ENCODE assay signal across 20 mouse cellular contexts in genomic region chr11:79176687-79177086, GRCm38 (mm10). TPM values are rescaled to one million over a fixed set of nuclear protein-coding genes. Genes with fewer than 3 reads are reported as not detected.
A peak's percentile ranks its signal among the peaks of the same experiment; 100 is the strongest.
DNase-seq lines count a peak whose midpoint lies in the region; ATAC-seq and TF ChIP-seq lines count a peak whose summit lies in the region.
"Had no signal": no experiment of that assay in that cellular context is flagged by ENCODE, and none has a peak within 500 bp of the region (broad histone marks: within the 10 kb centered on the region; RNA-seq: fewer than 3 reads in every experiment).

No protein-coding gene starts in this region.

- H3K27me3 ChIP-seq in liver, embryonic 14.5 days (ENCODE audit: control insufficient read depth, insufficient read depth, low read length) = no peaks in the 10 kb centered on the region
- no peaks in the 10 kb centered on the region for H3K27me3 ChIP-seq in liver, postnatal 0 days (ENCODE audit: insufficient read depth, low read length)
- no peaks in the 10 kb centered on the region for H3K27me3 ChIP-seq in stomach, postnatal 0 days (ENCODE audit: control insufficient read depth, insufficient read depth, low read length)
- H3K27me3 ChIP-seq: embryonic facial prominence, embryonic 13.5 days; hindbrain, embryonic 15.5 days had no signal

- TF ChIP-seq EP300 in liver, embryonic 14.5 days (IDR thresholded peaks at IDR 0.05; ENCODE audit: low read depth) = no peak
- no peak for TF ChIP-seq EP300 in liver, postnatal 0 days (IDR thresholded peaks at IDR 0.05; ENCODE audit: low read depth)
- TF ChIP-seq EP300 in stomach, postnatal 0 days (optimal IDR thresholded peaks at IDR 0.05) = no peak

- no peak overlapping the region for H3K9ac ChIP-seq in liver, embryonic 14.5 days (replicated peaks)
- H3K9ac ChIP-seq in liver, postnatal 0 days (replicated peaks) = no peak overlapping the region
- H3K9ac ChIP-seq in stomach, postnatal 0 days (ENCODE audit: low read length) = no peak overlapping the region
- H3K9ac ChIP-seq: embryonic facial prominence, embryonic 13.5 days; forebrain, postnatal 0 days; hindbrain, embryonic 15.5 days; lung, embryonic 14.5 days had no signal

- 69% methylated on average over 3 of the region's 3 CpGs for WGBS in liver, embryonic 14.5 days (ENCODE audit: insufficient replicate concordance)
- WGBS in liver, postnatal 0 days (ENCODE audit: insufficient replicate concordance) = 79% methylated on average over 3 of the region's 3 CpGs
- 70% methylated on average over 3 of the region's 3 CpGs for WGBS in stomach, postnatal 0 days

- no peaks in the 10 kb centered on the region for H3K4me1 ChIP-seq in liver, embryonic 14.5 days (replicated peaks; ENCODE audit: control insufficient read depth in 2 of 2, insufficient read depth in 2 of 2, low read length in 1 of 2)
- no peaks in the 10 kb centered on the region for H3K4me1 ChIP-seq in liver, postnatal 0 days (ENCODE audit: insufficient read depth)
- H3K4me1 ChIP-seq in stomach, postnatal 0 days (replicated peaks; ENCODE audit: control insufficient read depth, insufficient read depth) = no peaks in the 10 kb centered on the region
- H3K4me1 ChIP-seq: embryonic facial prominence, embryonic 13.5 days; hindbrain, embryonic 15.5 days had no signal

- H3K4me3 ChIP-seq in gastrocnemius, adult 2 months = no peak overlapping the region
- H3K4me3 ChIP-seq in liver, embryonic 14.5 days (ENCODE audit: insufficient read depth in 1 of 2, low read depth in 2 of 2, low read length in 2 of 2) = no peak overlapping the region
- H3K4me3 ChIP-seq in liver, postnatal 0 days (ENCODE audit: low read depth, low read length) = no peak overlapping the region
- no peak overlapping the region for H3K4me3 ChIP-seq in stomach, postnatal 0 days (ENCODE audit: low read depth, low read length)
- H3K4me3 ChIP-seq: embryonic facial prominence, embryonic 13.5 days; hindbrain, embryonic 15.5 days; megakaryocyte, embryonic 14.5 days had no signal

- TF ChIP-seq CTCF in gastrocnemius, adult 2 months (IDR thresholded peaks at IDR 0.05) = peak; percentile 14; the same call in 1 of the 2 replicates
- 0 out of 2 replicates have a peak, but pooled peaks have one; percentile 16 for TF ChIP-seq CTCF in liver, embryonic 14.5 days (IDR thresholded peaks at IDR 0.05; ENCODE audit: low read depth)
- no peak for TF ChIP-seq CTCF in liver, postnatal 0 days (IDR thresholded peaks at IDR 0.05; ENCODE audit: low read depth)
- peak; percentile 26; the same call in 1 of the 2 replicates for TF ChIP-seq CTCF in stomach, postnatal 0 days (IDR thresholded peaks at IDR 0.05; ENCODE audit: low read depth)

- H3K4me2 ChIP-seq in liver, embryonic 14.5 days (ENCODE audit: low read depth) = no peak overlapping the region
- H3K4me2 ChIP-seq in liver, postnatal 0 days (ENCODE audit: low read depth, low read length) = no peak overlapping the region
- H3K4me2 ChIP-seq in stomach, postnatal 0 days (replicated peaks; ENCODE audit: low read depth) = no peak overlapping the region
- H3K4me2 ChIP-seq: embryonic facial prominence, embryonic 13.5 days; hindbrain, embryonic 15.5 days; lung, embryonic 14.5 days had no signal

- no peak for DNase-seq in gastrocnemius, adult 2 months
- no peak for DNase-seq in gastrocnemius, adult 8-10 months (ENCODE audit: low spot score in 2 of 2)
- DNase-seq in liver, embryonic 14.5 days (ENCODE audit: low read depth in 3 of 3, low spot score in 3 of 3) = no peak
- DNase-seq in liver, postnatal 0 days = no peak
- peak; percentile 69 for DNase-seq in adrenal gland, adult 2 months
- DNase-seq in stomach, postnatal 0 days (ENCODE audit: low spot score) = no peak
- DNase-seq: cerebellum, adult 9-10 months; forebrain, postnatal 0 days; gastrocnemius, postnatal 10 days; heart, postnatal 14 days; kidney, adult 2 months; kidney, postnatal 4 days; liver; lung, embryonic 14.5 days; spleen, adult 18-20 months had no signal

- no peaks in the 10 kb centered on the region for H3K36me3 ChIP-seq in liver, embryonic 14.5 days (replicated peaks; ENCODE audit: control insufficient read depth, insufficient read depth, low read depth)
- no peaks in the 10 kb centered on the region for H3K36me3 ChIP-seq in liver, postnatal 0 days (replicated peaks; ENCODE audit: insufficient read depth, low read length)
- no peaks in the 10 kb centered on the region for H3K36me3 ChIP-seq in stomach, postnatal 0 days (ENCODE audit: control insufficient read depth, insufficient read depth, low read length)
- H3K36me3 ChIP-seq: embryonic facial prominence, embryonic 13.5 days; hindbrain, embryonic 15.5 days had no signal

- intact Hi-C loops in gastrocnemius, adult 2 months (cut with DNase I) = no loop called here

- H3K27ac ChIP-seq in gastrocnemius, adult 2 months = no peak overlapping the region
- H3K27ac ChIP-seq in liver, embryonic 14.5 days = no peak overlapping the region
- no peak overlapping the region for H3K27ac ChIP-seq in liver, postnatal 0 days (ENCODE audit: low read depth)
- no peak overlapping the region for H3K27ac ChIP-seq in stomach, postnatal 0 days (replicated peaks)
- H3K27ac ChIP-seq: embryonic facial prominence, embryonic 13.5 days; hindbrain, embryonic 15.5 days had no signal

- no peak for ATAC-seq in liver, embryonic 14.5 days (ENCODE audit: insufficient read depth)
- no peak for ATAC-seq in liver, postnatal 0 days
- ATAC-seq in stomach, postnatal 0 days (ENCODE audit: low FRiP score, low TSS enrichment) = no peak
- ATAC-seq in erythroid progenitor cell, adult 5-6 weeks (replicated peaks; ENCODE audit: low FRiP score, poor library complexity, severe bottlenecking) = no peak
- ATAC-seq: forebrain, postnatal 0 days; midbrain, embryonic 16.5 days had no signal

- no peaks in the 10 kb centered on the region for H3K9me3 ChIP-seq in liver, embryonic 14.5 days (ENCODE audit: control insufficient read depth, low read length)
- H3K9me3 ChIP-seq in liver, postnatal 0 days (ENCODE audit: low read length) = no peaks in the 10 kb centered on the region
- no peaks in the 10 kb centered on the region for H3K9me3 ChIP-seq in stomach, postnatal 0 days (ENCODE audit: control insufficient read depth, low read length)
- H3K9me3 ChIP-seq: embryonic facial prominence, embryonic 13.5 days; hindbrain, embryonic 15.5 days had no signal

RNA-seq across cellular contexts. Expression of gene Ksr1, which starts 30.5 kb away (rescaled TPM):
- 10 to 100 TPM; 92.9 to 98.3 TPM for total RNA-seq in gastrocnemius, adult 2 months (2021)
- 100 to 1,000 TPM in 1 of 4 experiments, 10 to 100 TPM in 3; 78.5 to 117 (median 87.7) TPM for total RNA-seq in gastrocnemius, adult 8-10 months (2022)
- polyA plus RNA-seq in liver, embryonic 14.5 days (2012; rRNA removed) = 3.2 and 4.0 TPM in 2 replicates
- polyA plus RNA-seq in liver, embryonic 14.5 days (2014; fragmentation: Nextera tagmentation; extraction: Ambion mirVana) = 1.7 and 2.8 TPM in 2 replicates
- polyA plus RNA-seq in liver, postnatal 0 days (2015; fragmentation: Nextera tagmentation; extraction: Ambion mirVana) = 0.81 and 1.0 TPM in 2 replicates
- total RNA-seq in adrenal gland, adult 2 months (2021) = 10 to 100 TPM in 1 of 2 experiments, 1 to 10 TPM in 1; 9.1 to 14.6 TPM
- 17.5 and 27.6 TPM in 2 replicates for polyA plus RNA-seq in adrenal gland, adult 2 months (2012; rRNA removed)
- 0.67 and 0.94 TPM in 2 replicates for polyA plus RNA-seq in stomach, postnatal 0 days (2015; fragmentation: Nextera tagmentation; extraction: Ambion mirVana)
- total RNA-seq in erythroid progenitor cell, adult 5-6 weeks (2015; ENCODE audit: low replicate concordance) = 2.2 and 4.2 TPM in 2 replicates
- total RNA-seq in erythroid progenitor cell, adult 5-6 weeks (2017; ENCODE audit: low replicate concordance) = 0.51 and 1.5 TPM in 2 replicates

Comparison
In these comparisons a context has a peak if more than half of its experiments do, and no peak if none do; other contexts are left out.
1. RNA of gene Ksr1, which starts 30.5 kb away (total RNA-seq): 92.9 to 98.3 TPM in gastrocnemius, adult 2 months and 78.5 to 117 TPM in gastrocnemius, adult 8-10 months; 9.1 to 14.6 TPM in adrenal gland, adult 2 months and 0.51 to 4.2 TPM in erythroid progenitor cell, adult 5-6 weeks; every median in the first group is over 4 times any median in the second.